Mouse (Mus musculus): Measurements from ENCODE around the gene Ctu1. TPM values are rescaled to one million over a fixed set of nuclear protein-coding genes. Genes with fewer than 3 reads are reported as not detected.

Gene Ctu1
- polyA plus RNA-seq, 1 experiment from 2014 or later: 14.2 TPM

- H3K27ac ChIP-seq: no peak overlapping the region
- H3K9ac ChIP-seq: no peak overlapping the region
- no peak overlapping the region for H3K4me3 ChIP-seq
- no peak overlapping the region for H3K4me2 ChIP-seq
- WGBS: 38% methylated on average over 7 of the region's 7 CpGs
- H3K9me3 ChIP-seq: no peaks in the 10 kb centered on the region
- no peaks in the 10 kb centered on the region for H3K27me3 ChIP-seq
- H3K4me1 ChIP-seq: peaks cover 7% of the 10 kb centered on the region; the same call in 1 of the 2 replicates
- no peaks in the 10 kb centered on the region for H3K36me3 ChIP-seq
- no peak for ATAC-seq (ENCODE audit: borderline replicate concordance, extremely low read depth, low FRiP score, low TSS enrichment)
Observed at GRCm38 (mm10) chr7:43685088-43685487, 13.3 kb downstream of the Ctu1 start.

- no peak within 1 kb of the TSS for H3K4me3 ChIP-seq
- H3K4me1 ChIP-seq: 0 out of 2 replicates have a peak, but pooled peaks cover under 1% of the 10 kb centered on the region
- no peaks in the 10 kb centered on the region for H3K36me3 ChIP-seq
- H3K9me3 ChIP-seq: no peaks in the 10 kb centered on the region
- no peak within 1 kb of the TSS for H3K9ac ChIP-seq
- H3K27ac ChIP-seq: no peak within 1 kb of the TSS
- no peaks in the 10 kb centered on the region for H3K27me3 ChIP-seq
- ATAC-seq (ENCODE audit: borderline replicate concordance, extremely low read depth, low FRiP score, low TSS enrichment): no peak
- H3K4me2 ChIP-seq: no peak within 1 kb of the TSS
Observed at GRCm38 (mm10) chr7:43690118-43690517, 18.3 kb downstream of the Ctu1 start, which contains the start of gene Klk14. Klk14 (plus strand) TSS chr7:43690418.

GRCm38 (mm10) chr7:43710031-43710430 lies 38.2 kb downstream of the Ctu1 start:
- H3K27me3 ChIP-seq: no peaks in the 10 kb centered on the region
- no peak overlapping the region for H3K4me2 ChIP-seq
- no peak overlapping the region for H3K4me3 ChIP-seq
- no peaks in the 10 kb centered on the region for H3K36me3 ChIP-seq
- peaks cover 15% of the 10 kb centered on the region for H3K4me1 ChIP-seq
- ATAC-seq (ENCODE audit: borderline replicate concordance, extremely low read depth, low FRiP score, low TSS enrichment): no peak
- no peak overlapping the region for H3K27ac ChIP-seq
- H3K9me3 ChIP-seq: no peaks in the 10 kb centered on the region
- WGBS: 74% methylated on average over 3 of the region's 3 CpGs
- H3K9ac ChIP-seq: no peak overlapping the region

GRCm38 (mm10) chr7:43712267-43712666 lies 40.5 kb downstream of the Ctu1 start, which contains the start of gene Klk13:
Klk13 (plus strand) TSS chr7:43712567.
- no peak for ATAC-seq (ENCODE audit: borderline replicate concordance, extremely low read depth, low FRiP score, low TSS enrichment)
- 45% methylated on average over 4 of the region's 4 CpGs for WGBS

GRCm38 (mm10) chr7:43712917-43713316 lies 41.1 kb downstream of the Ctu1 start:
- H3K27ac ChIP-seq: 0 out of 2 replicates have a peak overlapping the region, but pooled peaks have one; percentile 69
- H3K27me3 ChIP-seq: no peaks in the 10 kb centered on the region
- H3K4me2 ChIP-seq: peak overlapping the region; percentile 44
- H3K9me3 ChIP-seq: no peaks in the 10 kb centered on the region
- 0 out of 2 replicates have a peak, but pooled peaks have one; percentile 6 for ATAC-seq (ENCODE audit: borderline replicate concordance, extremely low read depth, low FRiP score, low TSS enrichment)
- 7% methylated on average over 9 of the region's 9 CpGs for WGBS
- no peak overlapping the region for H3K9ac ChIP-seq
- no peak overlapping the region for H3K4me3 ChIP-seq
- H3K4me1 ChIP-seq: peaks cover 15% of the 10 kb centered on the region
- H3K36me3 ChIP-seq: no peaks in the 10 kb centered on the region

More at GRCm38 (mm10) chr7:43712267-43712666, 40.5 kb downstream of the Ctu1 start, which contains the start of gene Klk13:
- Histone ChIP-seq H3K27ac (0 out of 2 replicates have a peak within 1 kb of the TSS, but pooled peaks have one; percentile 69), H3K9me3 (no peaks in the 10 kb centered on the region), H3K4me1 (peaks cover 15% of the 10 kb centered on the region), H3K9ac (no peak within 1 kb of the TSS), H3K36me3 (no peaks in the 10 kb centered on the region), H3K4me2 (peak within 1 kb of the TSS; percentile 44), H3K27me3 (no peaks in the 10 kb centered on the region), H3K4me3 (no peak within 1 kb of the TSS)

GRCm38 (mm10) chr7:43713741-43714351 lies 42.0 kb downstream of the Ctu1 start:
- 0 out of 2 replicates have a peak overlapping the region, but pooled peaks have one; percentile 2 for H3K4me3 ChIP-seq
- H3K36me3 ChIP-seq: no peaks in the 10 kb centered on the region
- peaks cover 15% of the 10 kb centered on the region for H3K4me1 ChIP-seq
- peak overlapping the region; percentile 44 for H3K4me2 ChIP-seq
- peak; percentile 42 for ATAC-seq (ENCODE audit: borderline replicate concordance, extremely low read depth, low FRiP score, low TSS enrichment)
- 6% methylated on average over 19 of the region's 19 CpGs for WGBS
- no peaks in the 10 kb centered on the region for H3K9me3 ChIP-seq
- no peaks in the 10 kb centered on the region for H3K27me3 ChIP-seq
- peak overlapping the region; percentile 69 for H3K27ac ChIP-seq
- H3K9ac ChIP-seq: no peak overlapping the region

Other genes starting within 250 kb of the Ctu1 start
- gene Lim2, start 244.3 kb upstream of the Ctu1 start, polyA plus RNA-seq (2015; fragmentation: Nextera tagmentation; extraction: Ambion mirVana): not detected in 2 replicates
- gene Nkg7, start 234.9 kb upstream of the Ctu1 start, polyA plus RNA-seq (2015; fragmentation: Nextera tagmentation; extraction: Ambion mirVana): 1.2 and 7.7 TPM in 2 replicates
- not detected in 2 replicates for gene Cldnd2, start 231.2 kb upstream of the Ctu1 start, polyA plus RNA-seq (2015; fragmentation: Nextera tagmentation; extraction: Ambion mirVana)
- 331 and 333 TPM in 2 replicates for gene Etfb, start 227.9 kb upstream of the Ctu1 start, polyA plus RNA-seq (2015; fragmentation: Nextera tagmentation; extraction: Ambion mirVana)
- gene Gm45233, start 227.9 kb upstream of the Ctu1 start, polyA plus RNA-seq (2015; fragmentation: Nextera tagmentation; extraction: Ambion mirVana): 0.45 TPM in 1 of 2 replicates, not detected in the other
- 2.0 and 2.7 TPM in 2 replicates for gene Vsig10l, start 208.9 kb upstream of the Ctu1 start, polyA plus RNA-seq (2015; fragmentation: Nextera tagmentation; extraction: Ambion mirVana)
- gene Iglon5, start 181.9 kb upstream of the Ctu1 start, polyA plus RNA-seq (2015; fragmentation: Nextera tagmentation; extraction: Ambion mirVana): 0.39 and 0.48 TPM in 2 replicates
- not detected in 2 replicates for gene 4931406B18Rik, start 166.1 kb upstream of the Ctu1 start, polyA plus RNA-seq (2015; fragmentation: Nextera tagmentation; extraction: Ambion mirVana)
- gene Cd33, start 127.6 kb upstream of the Ctu1 start, polyA plus RNA-seq (2015; fragmentation: Nextera tagmentation; extraction: Ambion mirVana): 1.2 and 1.7 TPM in 2 replicates
- 3.5 and 4.4 TPM in 2 replicates for gene Zfp658, start 109.8 kb upstream of the Ctu1 start, polyA plus RNA-seq (2015; fragmentation: Nextera tagmentation; extraction: Ambion mirVana)
- gene Zfp719, start 92.4 kb upstream of the Ctu1 start, polyA plus RNA-seq (2015; fragmentation: Nextera tagmentation; extraction: Ambion mirVana): 13.1 and 13.5 TPM in 2 replicates
- 0.15 and 0.33 TPM in 2 replicates for gene Zfp819, start 64.8 kb upstream of the Ctu1 start, polyA plus RNA-seq (2015; fragmentation: Nextera tagmentation; extraction: Ambion mirVana)
- gene Ceacam18, start 37.3 kb upstream of the Ctu1 start, polyA plus RNA-seq (2015; fragmentation: Nextera tagmentation; extraction: Ambion mirVana): not detected in 2 replicates
- 0.74 and 1.0 TPM in 2 replicates for gene Siglece, start 11.9 kb upstream of the Ctu1 start, polyA plus RNA-seq (2015; fragmentation: Nextera tagmentation; extraction: Ambion mirVana)
- not detected in 2 replicates for gene Klk14, start 18.4 kb downstream of the Ctu1 start, polyA plus RNA-seq (2015; fragmentation: Nextera tagmentation; extraction: Ambion mirVana)
- 2.6 and 3.0 TPM in 2 replicates for gene Klk13, start 40.6 kb downstream of the Ctu1 start, polyA plus RNA-seq (2015; fragmentation: Nextera tagmentation; extraction: Ambion mirVana)
- not detected in 2 replicates for gene Klk12, start 96.9 kb downstream of the Ctu1 start, polyA plus RNA-seq (2015; fragmentation: Nextera tagmentation; extraction: Ambion mirVana)
- 0.14 and 0.42 TPM in 2 replicates for gene Klk11, start 102.6 kb downstream of the Ctu1 start, polyA plus RNA-seq (2015; fragmentation: Nextera tagmentation; extraction: Ambion mirVana)
- 1.8 and 1.9 TPM in 2 replicates for gene Klk10, start 109.0 kb downstream of the Ctu1 start, polyA plus RNA-seq (2015; fragmentation: Nextera tagmentation; extraction: Ambion mirVana)
- gene Klk9, start 119.9 kb downstream of the Ctu1 start, polyA plus RNA-seq (2015; fragmentation: Nextera tagmentation; extraction: Ambion mirVana): 0.16 TPM in 1 of 2 replicates, not detected in the other
- gene Klk8, start 125.6 kb downstream of the Ctu1 start, polyA plus RNA-seq (2015; fragmentation: Nextera tagmentation; extraction: Ambion mirVana): 21.4 and 22.4 TPM in 2 replicates
- not detected in 2 replicates for gene Klk7, start 139.3 kb downstream of the Ctu1 start, polyA plus RNA-seq (2015; fragmentation: Nextera tagmentation; extraction: Ambion mirVana)
- not detected in 2 replicates for gene Klk6, start 152.5 kb downstream of the Ctu1 start, polyA plus RNA-seq (2015; fragmentation: Nextera tagmentation; extraction: Ambion mirVana)
- not detected in 2 replicates for gene Klk5, start 170.0 kb downstream of the Ctu1 start, polyA plus RNA-seq (2015; fragmentation: Nextera tagmentation; extraction: Ambion mirVana)
- not detected in 2 replicates for gene Klk4, start 209.1 kb downstream of the Ctu1 start, polyA plus RNA-seq (2015; fragmentation: Nextera tagmentation; extraction: Ambion mirVana)